Mouse (Mus musculus) neutrophil, adult 83 days (primary cell): ENCODE measurements around the gene Stx7. TPM values are rescaled to one million over a fixed set of nuclear protein-coding genes. Genes with fewer than 3 reads are reported as not detected.

Experiments
- total RNA-seq, 2 experiments: library from RNA; stranded (reverse); gene quantifications; one replicate each; pipeline ENCODE4 v1.2.4; 2023

The Stx7 gene
- total RNA-seq: 100 to 1,000 TPM in 1 of 2 experiments, 10 to 100 TPM in 1; 87.1 to 111 TPM

DNA sequence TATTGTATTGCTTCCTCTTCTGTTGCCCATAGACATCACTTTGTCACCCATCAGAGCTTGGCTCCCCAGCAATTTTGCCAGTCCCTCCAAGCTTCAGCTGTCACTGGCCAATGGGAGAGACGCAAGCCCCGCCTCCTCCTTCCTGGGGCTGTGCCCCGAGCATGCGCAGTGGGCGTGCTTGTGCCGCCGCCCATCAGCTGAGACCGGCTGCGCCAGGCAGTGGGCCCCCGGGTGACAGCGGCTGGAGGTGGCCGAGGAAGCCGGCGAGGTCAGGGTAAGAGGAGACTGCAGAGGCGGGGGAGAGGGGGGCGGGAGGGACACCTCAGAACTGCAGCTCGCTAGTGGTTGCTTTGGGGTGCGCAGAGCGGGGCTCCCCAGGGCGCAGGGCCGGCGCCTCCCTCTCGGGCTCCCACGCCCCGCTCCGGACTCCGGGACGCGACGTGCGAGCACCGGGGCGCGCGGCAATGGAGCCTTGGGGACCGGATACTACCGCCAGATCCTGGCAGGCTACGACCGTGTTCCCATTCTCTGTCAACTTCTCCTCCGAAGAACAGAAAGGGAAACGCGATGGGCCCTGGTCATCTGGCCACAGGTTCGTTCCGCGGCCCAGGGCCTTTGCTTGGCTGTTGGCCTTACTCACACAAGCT lies at the start of gene Stx7:
Gene Stx7, plus strand, starts transcription at position 168 of the 647 bp plus-strand sequence.

DNA sequence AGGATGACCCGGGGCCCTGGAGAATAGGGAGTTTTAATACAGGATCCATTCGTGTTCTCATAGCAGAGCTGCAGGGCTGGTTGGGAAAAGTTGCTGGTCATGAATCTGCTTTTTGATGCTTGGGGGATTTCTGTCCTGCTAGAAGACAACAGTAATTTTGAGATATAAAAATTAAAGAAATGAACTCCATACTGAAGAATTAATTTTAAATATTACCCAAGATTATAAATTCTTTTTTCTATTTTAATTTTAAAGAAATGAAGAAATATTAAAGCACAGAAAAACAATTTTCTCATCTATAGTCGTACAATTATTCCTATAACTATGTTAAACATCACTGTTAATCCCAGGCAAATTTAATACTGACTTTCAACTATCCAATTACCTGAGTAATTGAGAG lies 47.3 kb upstream of the Stx7 start, which contains the start of gene Taar8c:
Gene Taar8c, minus strand, starts transcription at position 101 of the 400 bp plus-strand sequence.

DNA sequence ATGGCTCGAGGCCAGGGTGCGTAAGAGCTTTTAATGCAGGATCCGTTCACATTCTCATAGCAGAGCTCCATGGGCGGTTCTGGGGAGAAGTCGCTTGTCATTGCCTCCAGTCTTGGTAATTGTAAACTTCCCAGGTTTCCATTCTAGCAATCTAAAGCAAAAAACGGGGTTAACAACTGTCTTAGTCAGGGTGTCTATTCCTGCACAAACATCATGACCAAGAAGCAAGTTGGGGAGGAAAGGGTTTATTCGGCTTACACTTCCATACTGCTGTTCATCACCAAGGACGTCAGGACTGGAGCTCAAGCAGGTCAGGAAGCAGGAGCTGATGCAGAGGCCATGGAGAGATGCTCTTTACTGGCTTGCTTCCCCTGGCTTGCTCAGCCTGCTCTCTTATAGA lies 39.7 kb upstream of the Stx7 start, which contains the start of gene Taar9:
Gene Taar9, minus strand, starts transcription at position 101 of the 400 bp plus-strand sequence.

DNA sequence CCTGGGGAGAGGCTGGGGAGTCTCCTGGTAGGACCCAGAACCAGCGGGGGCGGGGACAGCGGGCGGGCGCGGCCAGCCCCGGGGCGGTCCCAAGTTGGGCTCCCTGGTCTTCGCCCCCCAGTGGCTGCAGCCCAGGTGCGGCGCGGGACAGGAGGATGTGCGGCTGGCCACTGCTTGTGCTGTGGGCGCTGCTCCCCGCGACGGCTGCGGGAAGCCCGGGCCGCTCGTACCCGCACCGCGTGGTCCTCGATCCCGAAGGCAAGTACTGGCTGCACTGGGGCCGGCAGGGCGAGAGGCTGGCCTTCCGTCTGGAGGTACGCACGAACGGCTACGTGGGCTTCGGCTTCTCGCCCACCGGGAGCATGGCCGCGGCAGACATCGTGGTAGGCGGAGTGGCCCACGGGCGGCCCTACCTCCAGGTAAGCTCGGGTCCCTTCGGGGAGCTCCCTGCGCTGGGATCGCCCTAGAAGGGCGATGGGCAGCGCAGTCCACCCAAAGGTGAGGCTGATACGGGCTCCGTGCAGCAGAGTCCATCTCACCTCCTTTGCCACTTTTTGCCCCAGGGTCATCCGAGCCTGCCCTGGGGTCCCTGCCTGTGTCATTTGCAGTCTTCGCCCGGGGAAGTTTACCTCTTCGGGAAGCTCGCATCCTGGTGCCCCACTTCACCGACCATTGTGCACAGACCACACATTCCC lies 74.5 kb downstream of the Stx7 start, which contains the start of gene Moxd1:
Gene Moxd1, plus strand, starts transcription at position 69 of the 695 bp plus-strand sequence.

Other genes with a start within 250 kb of the Stx7 start
- not detected for gene Taar1, start 228.9 kb upstream of the Stx7 start, total RNA-seq
- gene Taar2, start 210.7 kb upstream of the Stx7 start, total RNA-seq: not detected
- gene Taar3, start 199.7 kb upstream of the Stx7 start, total RNA-seq: not detected
- not detected for gene Taar4, start 188.8 kb upstream of the Stx7 start, total RNA-seq
- not detected for gene Taar5, start 178.6 kb upstream of the Stx7 start, total RNA-seq
- gene Taar6, start 163.7 kb upstream of the Stx7 start, total RNA-seq: not detected
- not detected for gene Taar7a, start 155.8 kb upstream of the Stx7 start, total RNA-seq
- gene Taar7b, start 149.4 kb upstream of the Stx7 start, total RNA-seq: not detected
- not detected for gene Taar7d, start 122.1 kb upstream of the Stx7 start, total RNA-seq
- not detected for gene Taar7e, start 111.7 kb upstream of the Stx7 start, total RNA-seq
- not detected for gene Taar7f, start 99.8 kb upstream of the Stx7 start, total RNA-seq
- not detected for gene Taar8a, start 72.8 kb upstream of the Stx7 start, total RNA-seq
- gene Taar8b, start 57.0 kb upstream of the Stx7 start, total RNA-seq: not detected
- gene Taar8c, start 47.4 kb upstream of the Stx7 start, total RNA-seq: not detected
- gene Taar9, start 39.8 kb upstream of the Stx7 start, total RNA-seq: not detected
- gene Moxd1, start 74.2 kb downstream of the Stx7 start, total RNA-seq: not detected